Mouse (Mus musculus) left cerebral cortex, postnatal 25 days (tissue): ENCODE results near the gene Acta1. TPM values are rescaled to one million over a fixed set of nuclear protein-coding genes. Genes with fewer than 3 reads are reported as not detected.

Source experiments
- DNase-seq, 2 experiments: peaks; one replicate each; pipeline ENCODE4 v3.0.0; 2022; ENCODE audit warnings: low spot score in 2 of 2, mixed read lengths in 1 of 2
- intact Hi-C: fragments of 180-260 bp; cut with DNase I; formaldehyde crosslinking; loops from one replicate; pipeline ENCODE4 v1.15.1; 2025
- total RNA-seq, 2 experiments: library from RNA; stranded (reverse); gene quantifications; 2 replicates each; pipeline ENCODE4 v1.2.3; 2021

Acta1 gene
- total RNA-seq, 2 experiments from 2014 or later, result 12.1 to 13.9 TPM

DNA sequence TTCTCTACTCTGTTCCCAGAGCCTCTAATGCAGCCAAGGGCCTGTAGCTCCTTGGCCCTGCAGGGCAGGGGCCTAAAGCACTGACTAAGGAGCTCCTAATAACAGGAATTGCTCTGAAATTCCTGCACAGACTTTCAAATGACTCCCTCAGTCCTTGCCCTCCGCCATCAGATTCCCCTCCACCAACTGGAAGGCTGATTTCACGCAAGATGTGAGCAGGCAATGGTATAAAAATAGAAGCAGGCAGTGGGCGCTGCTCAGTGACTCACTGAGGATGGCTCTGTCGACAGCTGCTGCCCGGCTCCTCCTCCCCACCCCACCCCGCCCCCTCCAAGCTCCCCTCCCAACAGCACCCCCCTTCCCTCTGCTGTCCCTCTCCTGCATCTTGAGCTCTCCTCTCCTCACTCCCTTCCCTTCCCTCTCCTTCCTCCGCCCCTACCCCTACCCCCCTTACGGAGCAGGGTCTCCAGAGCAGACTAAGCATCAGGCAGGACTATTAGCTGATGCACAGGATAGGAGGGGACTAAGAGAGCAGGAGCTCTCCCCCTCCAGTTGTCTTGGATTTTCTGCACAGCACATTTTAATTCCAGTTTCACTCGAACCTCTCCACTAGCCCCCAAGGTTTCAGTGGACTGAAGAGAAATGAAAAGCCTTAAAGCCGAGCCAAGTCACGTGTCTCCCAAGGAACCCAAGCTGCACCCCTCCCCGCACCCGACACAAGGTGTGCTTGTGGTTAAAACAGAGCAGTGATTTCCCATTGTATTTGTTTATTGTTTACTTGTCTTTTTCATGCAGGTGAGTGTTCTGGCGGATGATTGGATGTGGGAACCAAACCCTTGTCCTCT is 9.6 kb downstream of the Acta1 start:
- intact Hi-C loops, result loop anchor here (1.0 to 2.0 kb wide), 2 partner anchors 26 to 44 kb away; no protein-coding TSS in a partner anchor
- DNase-seq, result peak; percentile 79 to 96

GRCm38 (mm10) chr8:123883094-123883493 is 11.5 kb downstream of the Acta1 start:
- DNase-seq, result no peak
- intact Hi-C loops, result no loop called here

DNA sequence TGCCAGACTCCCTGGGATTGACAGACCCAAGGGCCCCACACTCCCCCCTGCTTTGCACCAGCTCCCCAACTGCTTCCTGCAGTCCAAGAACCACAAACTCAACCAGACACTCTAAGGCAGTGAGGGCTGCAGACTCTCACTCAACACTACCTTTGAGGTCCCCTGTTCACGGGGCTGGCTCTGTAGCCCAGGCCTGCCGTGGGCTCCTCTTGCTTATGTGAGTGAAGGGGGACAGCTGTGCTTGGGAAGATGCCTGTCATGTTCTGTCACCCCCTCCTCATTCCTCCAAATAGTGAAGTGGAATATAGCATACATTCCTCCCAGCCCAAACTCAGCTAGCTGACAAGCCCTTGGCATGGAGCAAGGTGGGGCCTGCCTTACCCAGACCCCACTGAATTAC is 12.1 kb downstream of the Acta1 start:
- intact Hi-C loops, result no loop called here

GRCm38 (mm10) chr8:123880821-123881350 is 13.7 kb downstream of the Acta1 start:
- peak in 1 of 2 experiments; percentile 66 for DNase-seq
- intact Hi-C loops, result no loop called here

More for the DNA sequence above, 12.1 kb downstream of the Acta1 start:
- DNase-seq, result no peak

DNA sequence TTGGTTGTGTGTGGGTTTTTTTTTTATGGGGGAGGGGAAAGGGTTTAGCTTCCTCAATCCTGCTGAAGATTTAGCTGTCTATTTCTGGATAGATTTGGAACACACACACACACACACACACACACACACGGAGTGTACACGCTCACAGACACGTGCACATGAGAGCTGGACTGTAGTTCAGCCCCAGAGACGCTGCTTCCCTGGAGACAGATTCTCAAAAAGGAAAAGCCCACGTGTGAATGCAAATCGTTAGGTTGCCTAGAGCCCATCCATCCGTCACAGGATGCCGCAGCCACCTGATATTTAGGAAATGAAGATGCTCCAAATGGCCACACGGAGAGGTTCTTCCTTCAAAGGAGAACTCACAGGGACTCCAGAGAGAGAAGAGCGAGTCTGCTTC is 14.3 kb downstream of the Acta1 start:
- intact Hi-C loops, result no loop called here
- DNase-seq, result peak; percentile 84 to 96

DNA sequence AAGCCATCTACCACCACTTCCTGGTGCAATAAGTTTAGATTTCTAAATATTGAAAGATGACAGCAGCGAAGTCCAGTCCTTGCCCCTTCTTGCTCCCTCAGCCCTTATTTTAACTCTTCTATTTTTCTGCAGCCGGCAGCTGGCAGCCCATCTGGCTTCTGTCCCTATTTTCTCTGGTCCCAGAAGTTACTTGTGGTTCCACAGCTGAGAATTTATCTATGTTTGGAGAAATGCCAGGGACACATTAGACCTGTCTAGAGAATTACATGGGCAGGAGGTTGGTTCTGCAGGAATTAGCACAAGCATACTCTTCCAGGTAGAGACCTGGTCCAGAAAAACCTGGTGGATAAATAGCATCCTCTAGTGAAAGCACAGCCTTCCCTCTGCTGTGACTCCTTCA is 16.7 kb downstream of the Acta1 start:
- DNase-seq, result peak in 1 of 2 experiments; percentile 53
- intact Hi-C loops, result no loop called here

DNA sequence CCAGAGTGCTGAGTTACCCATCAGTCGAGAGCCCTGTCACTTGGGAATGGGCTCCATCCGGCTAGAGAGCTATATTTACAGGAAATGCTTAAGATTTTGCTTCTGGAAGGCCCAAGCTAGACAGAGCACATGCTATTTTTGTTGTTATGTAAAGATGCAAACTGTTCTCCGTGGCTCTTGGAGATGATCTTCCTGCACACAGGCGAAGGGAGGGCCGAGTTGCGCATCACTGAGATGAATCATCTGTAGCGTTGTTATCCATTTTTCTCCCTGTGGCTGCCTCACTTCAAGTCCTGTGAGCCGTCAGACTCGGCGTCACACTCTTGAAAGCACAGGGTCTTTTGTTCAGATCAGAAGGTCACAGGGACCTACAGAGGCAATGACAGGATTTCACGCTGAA is 20.2 kb downstream of the Acta1 start:
- DNase-seq, result peak in 1 of 2 experiments; percentile 88
- intact Hi-C loops, result no loop called here

DNA sequence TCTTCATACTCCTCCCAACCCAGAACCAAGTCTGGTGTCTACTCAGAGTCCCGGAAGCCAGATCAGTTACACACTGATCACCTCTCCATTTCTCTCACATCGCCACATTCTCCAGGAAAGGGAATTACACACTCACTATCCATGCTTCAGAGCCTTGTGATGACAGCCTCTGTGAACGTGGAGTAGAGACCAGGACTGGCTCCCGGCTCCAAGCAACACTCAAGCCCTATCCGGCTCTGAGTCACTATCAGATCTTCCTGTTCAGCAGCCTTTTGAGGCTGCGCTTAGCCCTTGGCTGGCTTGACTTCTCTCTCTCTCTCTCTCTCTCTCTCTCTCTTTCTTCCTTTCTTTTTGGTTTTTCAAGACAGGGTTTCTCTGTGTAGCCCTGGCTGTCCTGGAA is 21.2 kb downstream of the Acta1 start:
- intact Hi-C loops, result no loop called here
- DNase-seq, result no peak

- intact Hi-C loops, result no loop called here
- no peak for DNase-seq
Observed at GRCm38 (mm10) chr8:123872048-123872447, 22.5 kb downstream of the Acta1 start.

- intact Hi-C loops, result no loop called here
- no peak for DNase-seq
Observed at GRCm38 (mm10) chr8:123866971-123867370, 27.6 kb downstream of the Acta1 start.

DNA sequence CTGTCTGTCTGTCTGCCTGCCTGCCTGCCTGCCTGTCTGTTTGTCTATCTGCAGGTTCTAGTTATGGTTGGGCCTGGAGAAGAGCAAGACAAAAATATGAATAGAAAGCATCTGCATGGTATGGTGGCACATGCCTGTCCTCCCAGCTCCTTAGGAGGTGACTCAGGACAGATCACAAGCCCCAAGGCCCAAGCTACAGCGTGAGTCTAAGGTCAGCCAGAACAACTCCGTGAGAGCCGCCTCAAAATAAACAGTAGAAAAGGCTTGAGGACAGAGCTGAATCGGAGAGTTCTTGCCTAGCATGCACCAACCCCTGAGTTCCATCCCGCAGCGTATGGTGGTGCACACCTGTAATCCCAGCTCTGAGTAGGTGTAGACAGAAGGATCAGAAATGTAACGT is 28.8 kb downstream of the Acta1 start:
- intact Hi-C loops, result no loop called here
- no peak for DNase-seq

GRCm38 (mm10) chr8:123860386-123860785 is 34.2 kb downstream of the Acta1 start:
- intact Hi-C loops, result no loop called here

GRCm38 (mm10) chr8:123859648-123860259 is 34.8 kb downstream of the Acta1 start, which contains the start of gene Ccsap:
Gene Ccsap (minus strand): TSS chr8:123860209.
- intact Hi-C loops, result loop anchor here (1.0 kb wide), 2 partner anchors 18 to 26 kb away; no protein-coding TSS in a partner anchor

More at GRCm38 (mm10) chr8:123860386-123860785, 34.2 kb downstream of the Acta1 start:
- no peak for DNase-seq

DNA sequence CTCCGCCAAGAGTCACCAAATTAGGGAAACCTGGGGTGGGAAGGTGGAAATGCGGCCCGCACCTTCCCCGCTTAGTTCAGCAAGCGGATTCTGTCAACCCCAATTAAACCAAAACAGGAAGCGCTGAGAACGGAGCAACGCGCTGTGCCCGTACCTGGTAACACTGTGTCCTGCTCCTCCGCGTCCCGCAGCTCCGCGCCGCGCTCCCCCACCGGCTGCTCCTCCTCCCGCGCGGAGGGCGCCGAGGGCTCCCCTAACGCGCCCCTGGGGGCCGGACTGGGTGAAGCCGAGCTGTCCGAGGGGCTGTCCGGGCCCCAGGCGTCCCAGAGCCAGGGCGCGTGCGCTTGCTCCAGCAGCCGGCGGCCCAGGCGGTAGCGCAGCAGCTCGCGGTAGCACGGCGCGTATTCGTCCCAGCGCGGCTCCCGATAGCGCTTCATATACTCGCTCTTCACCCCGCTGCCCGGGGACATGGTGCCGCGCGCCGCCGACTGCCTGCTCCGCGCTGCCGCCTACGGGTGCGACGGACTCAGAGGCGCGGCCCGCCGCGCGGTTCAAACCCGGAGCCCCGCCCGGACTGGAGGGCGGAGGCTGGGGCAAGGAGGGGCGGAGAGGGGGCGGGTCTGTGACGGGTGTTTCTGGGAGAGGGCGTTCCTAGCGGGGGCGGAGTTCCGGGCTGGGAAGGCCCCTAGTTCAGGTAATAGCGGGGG is 35.5 kb downstream of the Acta1 start:
- peak; percentile 91 to 94 for DNase-seq
- intact Hi-C loops, result loop anchor here (1.0 kb wide), 2 partner anchors 18 to 26 kb away; no protein-coding TSS in a partner anchor

More at GRCm38 (mm10) chr8:123859648-123860259, 34.8 kb downstream of the Acta1 start, which contains the start of gene Ccsap:
- DNase-seq, result peak; percentile 70 to 76

DNA sequence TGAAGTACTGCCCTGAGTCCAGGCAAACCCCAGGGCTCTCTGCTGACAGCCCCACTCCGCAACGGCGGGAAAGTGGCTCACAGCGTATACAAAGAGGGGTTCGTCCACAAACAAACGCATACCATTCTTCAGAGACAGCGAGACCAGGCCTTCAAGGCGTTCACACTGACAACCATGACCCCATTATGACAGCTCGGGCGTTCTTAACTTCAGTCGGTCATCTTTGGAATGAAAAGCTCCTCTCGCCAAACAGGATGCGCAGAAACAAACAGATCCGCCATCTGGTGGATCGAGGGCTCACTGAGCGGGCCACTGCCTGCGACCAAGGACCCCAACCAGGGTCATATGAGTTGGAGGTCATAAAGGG is 36.0 kb downstream of the Acta1 start:
- intact Hi-C loops, result no loop called here

DNA sequence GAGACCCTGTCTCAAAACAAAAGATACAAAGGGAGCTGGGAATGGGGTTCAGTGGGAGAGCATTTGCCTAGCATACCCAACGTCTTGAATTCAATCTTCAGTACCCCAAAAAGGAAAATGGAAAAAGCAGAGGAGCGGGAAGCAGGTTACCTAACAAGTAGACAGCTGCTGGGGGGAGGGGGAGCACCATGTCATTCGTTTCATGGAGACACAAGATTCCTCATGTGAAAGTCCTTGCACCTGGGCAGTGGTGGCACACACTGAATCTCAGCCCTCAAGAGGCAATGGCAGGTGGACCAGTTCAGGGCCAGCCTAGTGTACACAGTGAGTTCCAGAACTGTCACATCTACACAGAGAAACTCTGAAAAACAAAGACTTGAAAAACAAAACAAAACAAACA is 37.2 kb downstream of the Acta1 start:
- peak in 1 of 2 experiments; percentile 64 for DNase-seq
- intact Hi-C loops, result no loop called here

More for the DNA sequence above, 36.0 kb downstream of the Acta1 start:
- DNase-seq, result no peak

DNA sequence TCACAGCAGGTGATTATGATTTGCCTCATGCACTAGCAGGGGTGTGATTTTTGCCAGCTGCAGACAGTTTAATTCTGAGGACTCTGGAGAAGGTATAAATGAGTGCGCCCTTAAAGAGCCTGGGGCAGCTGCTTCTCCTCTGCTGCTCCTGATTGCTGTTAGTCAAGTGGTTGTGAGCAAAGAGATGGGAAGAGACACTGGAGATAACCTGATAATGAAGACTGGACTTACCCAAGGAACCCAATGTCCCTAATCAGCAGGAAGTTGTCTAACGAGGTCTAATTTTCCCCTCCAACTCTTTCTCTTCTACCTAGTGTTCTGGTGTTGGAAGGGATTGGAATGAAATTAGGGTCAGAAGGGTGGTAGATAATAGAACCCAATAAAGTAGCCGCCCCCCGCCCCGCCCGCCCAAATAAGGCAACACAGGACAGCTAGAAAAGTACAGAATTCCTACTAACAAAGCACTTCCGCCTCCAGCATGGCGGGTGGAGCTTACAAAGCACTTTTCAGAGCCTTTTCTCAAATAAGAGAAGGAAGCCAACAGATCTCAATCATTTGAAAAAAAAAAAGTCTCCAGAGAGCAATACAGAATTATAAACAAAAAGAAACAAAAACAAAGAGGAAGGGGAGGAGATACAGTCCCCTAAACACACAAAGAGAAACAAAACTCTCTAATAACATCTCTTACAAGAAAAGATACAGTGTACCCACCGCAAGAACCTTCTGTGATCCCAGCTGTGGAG is 39.6 kb downstream of the Acta1 start:
- no peak for DNase-seq
- intact Hi-C loops, result no loop called here

GRCm38 (mm10) chr8:123854252-123854651 is 40.3 kb downstream of the Acta1 start:
- intact Hi-C loops, result no loop called here
- no peak for DNase-seq

DNA sequence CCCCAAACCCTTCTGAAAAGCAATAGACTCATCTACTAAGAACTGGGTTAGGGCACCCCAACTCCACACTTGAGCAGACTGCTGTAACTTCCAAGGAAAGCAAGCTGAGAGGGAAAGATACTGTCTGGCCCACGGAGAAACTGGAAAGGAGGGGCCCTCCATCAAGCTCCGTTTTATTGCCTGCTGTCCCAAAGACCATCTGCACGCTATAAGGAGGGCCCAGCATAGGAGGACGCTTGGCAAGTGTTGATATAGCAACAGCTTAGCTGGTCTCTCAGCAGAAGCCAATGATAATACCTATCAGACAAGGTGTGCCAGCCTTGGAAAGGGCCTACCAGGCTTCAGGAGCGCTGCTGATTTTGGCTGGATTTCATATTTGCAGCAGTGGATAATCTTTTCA is 43.0 kb downstream of the Acta1 start:
- intact Hi-C loops, result no loop called here

More for the DNA sequence above, 43.0 kb downstream of the Acta1 start:
- no peak for DNase-seq
